Mouse (Mus musculus): ENCODE measurements around the gene Mroh2a. TPM values are rescaled to one million over a fixed set of nuclear protein-coding genes. Genes with fewer than 3 reads are reported as not detected.

Mroh2a gene
- polyA plus RNA-seq (2015; fragmentation: Nextera tagmentation; extraction: Ambion mirVana) = 0.50 and 0.86 TPM in 2 replicates

GRCm38 (mm10) chr1:88226670-88227379, at the start of gene Mroh2a:
Gene Mroh2a, plus strand, starts transcription at chr1:88226986.
- no peaks in the 10 kb centered on the region for H3K36me3 ChIP-seq (replicated peaks)
- no peak within 1 kb of the TSS for H3K4me3 ChIP-seq
- no peak within 1 kb of the TSS for H3K9ac ChIP-seq
- no peak within 1 kb of the TSS for H3K27ac ChIP-seq
- ATAC-seq (replicated peaks) = no peak
- H3K4me1 ChIP-seq = no peaks in the 10 kb centered on the region
- no peaks in the 10 kb centered on the region for H3K27me3 ChIP-seq (replicated peaks)
- H3K9me3 ChIP-seq = peaks cover 69% of the 10 kb centered on the region
- 54% methylated on average over 5 of the region's 5 CpGs for WGBS
- no peak within 1 kb of the TSS for H3K4me2 ChIP-seq

GRCm38 (mm10) chr1:88179657-88180056, 47.1 kb upstream of the Mroh2a start:
- no peak overlapping the region for H3K4me3 ChIP-seq
- WGBS = 96% methylated on average over 1 of the region's 1 CpGs
- ATAC-seq (replicated peaks) = no peak
- no peak overlapping the region for H3K9ac ChIP-seq
- no peak overlapping the region for H3K27ac ChIP-seq
- H3K4me1 ChIP-seq = no peaks in the 10 kb centered on the region
- H3K4me2 ChIP-seq = no peak overlapping the region
- peaks cover 2% of the 10 kb centered on the region; the same call in 1 of the 2 replicates for H3K9me3 ChIP-seq
- no peaks in the 10 kb centered on the region for H3K36me3 ChIP-seq (replicated peaks)
- no peaks in the 10 kb centered on the region for H3K27me3 ChIP-seq (replicated peaks)

- WGBS = 88% methylated on average over 5 of the region's 5 CpGs
- Histone ChIP-seq H3K36me3 (replicated peaks) (no peaks in the 10 kb centered on the region), H3K27me3 (replicated peaks) (no peaks in the 10 kb centered on the region), H3K4me2 (no peak overlapping the region), H3K9ac (no peak overlapping the region), H3K9me3 (no peaks in the 10 kb centered on the region), H3K4me3 (no peak overlapping the region), H3K4me1 (no peaks in the 10 kb centered on the region), H3K27ac (no peak overlapping the region)
- ATAC-seq (replicated peaks) = no peak
Observed at GRCm38 (mm10) chr1:88186325-88186935, 40.4 kb upstream of the Mroh2a start.

- H3K4me2 ChIP-seq = no peak overlapping the region
- no peak overlapping the region for H3K9ac ChIP-seq
- no peaks in the 10 kb centered on the region for H3K4me1 ChIP-seq
- H3K9me3 ChIP-seq = no peaks in the 10 kb centered on the region
- 73% methylated on average over 3 of the region's 3 CpGs for WGBS
- no peaks in the 10 kb centered on the region for H3K27me3 ChIP-seq (replicated peaks)
- H3K36me3 ChIP-seq (replicated peaks) = no peaks in the 10 kb centered on the region
- H3K27ac ChIP-seq = no peak overlapping the region
- ATAC-seq (replicated peaks) = no peak
- H3K4me3 ChIP-seq = no peak overlapping the region
Observed at GRCm38 (mm10) chr1:88192136-88192535, 34.6 kb upstream of the Mroh2a start.

- ATAC-seq (replicated peaks) = no peak
- no peak overlapping the region for H3K27ac ChIP-seq
- H3K9me3 ChIP-seq = no peaks in the 10 kb centered on the region
- H3K4me1 ChIP-seq = no peaks in the 10 kb centered on the region
- H3K4me2 ChIP-seq = no peak overlapping the region
- H3K9ac ChIP-seq = no peak overlapping the region
- H3K27me3 ChIP-seq (replicated peaks) = no peaks in the 10 kb centered on the region
- WGBS = 87% methylated on average over 1 of the region's 1 CpGs
- no peak overlapping the region for H3K4me3 ChIP-seq
- no peaks in the 10 kb centered on the region for H3K36me3 ChIP-seq (replicated peaks)
Observed at GRCm38 (mm10) chr1:88195687-88196086, 31.1 kb upstream of the Mroh2a start.

GRCm38 (mm10) chr1:88197443-88197842, 29.3 kb upstream of the Mroh2a start:
- no peak overlapping the region for H3K9ac ChIP-seq
- H3K4me2 ChIP-seq = no peak overlapping the region
- no peaks in the 10 kb centered on the region for H3K36me3 ChIP-seq (replicated peaks)
- H3K27ac ChIP-seq = no peak overlapping the region
- no peaks in the 10 kb centered on the region for H3K27me3 ChIP-seq (replicated peaks)
- no peak overlapping the region for H3K4me3 ChIP-seq
- no peaks in the 10 kb centered on the region for H3K4me1 ChIP-seq
- 83% methylated on average over 3 of the region's 3 CpGs for WGBS
- no peaks in the 10 kb centered on the region for H3K9me3 ChIP-seq
- ATAC-seq (replicated peaks) = no peak

GRCm38 (mm10) chr1:88199996-88200395, 26.8 kb upstream of the Mroh2a start:
- ATAC-seq (replicated peaks) = no peak
- Histone ChIP-seq H3K9ac (no peak overlapping the region), H3K27me3 (replicated peaks) (no peaks in the 10 kb centered on the region), H3K4me3 (no peak overlapping the region), H3K36me3 (replicated peaks) (no peaks in the 10 kb centered on the region), H3K9me3 (no peaks in the 10 kb centered on the region; the same call in 1 of the 2 replicates), H3K27ac (no peak overlapping the region), H3K4me2 (no peak overlapping the region), H3K4me1 (peaks cover 1% of the 10 kb centered on the region)
- 63% methylated on average over 2 of the region's 2 CpGs for WGBS

- H3K9me3 ChIP-seq = no peaks in the 10 kb centered on the region; the same call in 1 of the 2 replicates
- H3K27ac ChIP-seq = no peak within 1 kb of the TSS
- no peak within 1 kb of the TSS for H3K4me3 ChIP-seq
- H3K4me2 ChIP-seq = no peak within 1 kb of the TSS
- H3K9ac ChIP-seq = no peak within 1 kb of the TSS
- WGBS = 88% methylated on average over 7 of the region's 7 CpGs
- H3K4me1 ChIP-seq = peaks cover 6% of the 10 kb centered on the region
- no peaks in the 10 kb centered on the region for H3K36me3 ChIP-seq (replicated peaks)
- no peak for ATAC-seq (replicated peaks)
- no peaks in the 10 kb centered on the region for H3K27me3 ChIP-seq (replicated peaks)
Observed at GRCm38 (mm10) chr1:88200456-88200855, 26.3 kb upstream of the Mroh2a start, which contains the start of gene Ugt1a2. Gene Ugt1a2, plus strand, starts transcription at chr1:88200601.

- peak within 1 kb of the TSS; percentile 73 for H3K9ac ChIP-seq
- ATAC-seq (replicated peaks) = peak; percentile 100
- H3K36me3 ChIP-seq (replicated peaks) = no peaks in the 10 kb centered on the region
- 6% methylated on average over 62 of the region's 62 CpGs for WGBS
- peak within 1 kb of the TSS; percentile 58; the same call in 1 of the 2 replicates for H3K27ac ChIP-seq
- H3K27me3 ChIP-seq (replicated peaks) = no peaks in the 10 kb centered on the region
- peaks cover 10% of the 10 kb centered on the region for H3K4me1 ChIP-seq
- H3K4me2 ChIP-seq = peak within 1 kb of the TSS; percentile 89
- H3K9me3 ChIP-seq = no peaks in the 10 kb centered on the region; the same call in 1 of the 2 replicates
- H3K4me3 ChIP-seq = peak within 1 kb of the TSS; percentile 58
Observed at GRCm38 (mm10) chr1:88205294-88205922, 21.4 kb upstream of the Mroh2a start, which contains the start of gene Dnajb3. Gene Dnajb3, minus strand, starts transcription at chr1:88205782.

GRCm38 (mm10) chr1:88206843-88207479, 19.8 kb upstream of the Mroh2a start:
- Histone ChIP-seq H3K4me1 (peaks cover 10% of the 10 kb centered on the region), H3K9ac (no peak overlapping the region), H3K4me3 (no peak overlapping the region), H3K36me3 (replicated peaks) (no peaks in the 10 kb centered on the region), H3K9me3 (peaks cover 8% of the 10 kb centered on the region), H3K27me3 (replicated peaks) (no peaks in the 10 kb centered on the region), H3K27ac (no peak overlapping the region), H3K4me2 (no peak overlapping the region)
- no peak for ATAC-seq (replicated peaks)
- 82% methylated on average over 2 of the region's 2 CpGs for WGBS

- ATAC-seq (replicated peaks) = 0 out of 2 replicates have a peak, but pooled peaks have one; percentile 25
- H3K4me3 ChIP-seq = no peak within 1 kb of the TSS
Observed at GRCm38 (mm10) chr1:88211812-88212211, 15.0 kb upstream of the Mroh2a start, which contains the start of gene Ugt1a1. Gene Ugt1a1, plus strand, starts transcription at chr1:88211959.

More at GRCm38 (mm10) chr1:88211812-88212211, 15.0 kb upstream of the Mroh2a start, which contains the start of gene Ugt1a1:
- H3K4me1 ChIP-seq = no peaks in the 10 kb centered on the region
- peaks cover 52% of the 10 kb centered on the region for H3K9me3 ChIP-seq
- H3K9ac ChIP-seq = no peak within 1 kb of the TSS
- no peaks in the 10 kb centered on the region for H3K36me3 ChIP-seq (replicated peaks)
- H3K27ac ChIP-seq = no peak within 1 kb of the TSS
- WGBS = 70% methylated on average over 8 of the region's 8 CpGs
- no peaks in the 10 kb centered on the region for H3K27me3 ChIP-seq (replicated peaks)
- no peak within 1 kb of the TSS for H3K4me2 ChIP-seq
